Mouse (Mus musculus) olfactory bulb, adult 2 months (tissue): ENCODE data around the gene Shisa9. TPM values are rescaled to one million over a fixed set of nuclear protein-coding genes. Genes with fewer than 3 reads are reported as not detected.

Experiments used
- H3K27ac ChIP-seq: fragments of 200-500 bp; 2 replicates; pipeline ENCODE4 v1.5.1; 2012; ENCODE audit warnings: low read depth, low read length; ENCODE audit not compliant: insufficient read depth
- H3K4me1 ChIP-seq: fragments of 200-500 bp; 2 replicates; pipeline ENCODE4 v1.6.1; 2012; ENCODE audit warnings: low read length; ENCODE audit not compliant: control insufficient read depth, insufficient read depth
- H3K4me3 ChIP-seq: fragments of 200-500 bp; 2 replicates; pipeline ENCODE4 v1.5.1; 2012; ENCODE audit warnings: mild to moderate bottlenecking, low read depth, low read length, moderate library complexity; ENCODE audit not compliant: insufficient read depth
- CTCF ChIP-seq: fragments of 200-500 bp; IDR thresholded peaks from 2 replicates; pipeline ENCODE4 v1.5.1; 2012; ENCODE audit warnings: low read depth, mild to moderate bottlenecking, low read length, moderate library complexity; ENCODE audit not compliant: insufficient read depth
- POLR2A ChIP-seq: fragments of 200-500 bp; IDR thresholded peaks from 2 replicates; pipeline ENCODE4 v1.6.1; 2012; ENCODE audit warnings: mild to moderate bottlenecking, low read depth, low read length, moderate library complexity; ENCODE audit not compliant: insufficient read depth
- WGBS: fragments of 180-500 bp; shearing (Covaris S2); methylation state at CpG from one replicate; pipeline ENCODE4 v1.1.7; 2018; 5-methylcytosine and 5-hydroxymethylcytosine counted together
- polyA plus RNA-seq: library from polyadenylated mRNA; stranded (reverse); fragments of >200 nt; gene quantifications from 2 replicates; pipeline ENCODE4 v1.2.4, GENCODE M21; 2012; ENCODE audit warnings: low replicate concordance; ENCODE audit not compliant: missing spikeins, insufficient read depth, insufficient read length

The Shisa9 gene
- polyA plus RNA-seq, 1 experiment: 125 TPM

DNA sequence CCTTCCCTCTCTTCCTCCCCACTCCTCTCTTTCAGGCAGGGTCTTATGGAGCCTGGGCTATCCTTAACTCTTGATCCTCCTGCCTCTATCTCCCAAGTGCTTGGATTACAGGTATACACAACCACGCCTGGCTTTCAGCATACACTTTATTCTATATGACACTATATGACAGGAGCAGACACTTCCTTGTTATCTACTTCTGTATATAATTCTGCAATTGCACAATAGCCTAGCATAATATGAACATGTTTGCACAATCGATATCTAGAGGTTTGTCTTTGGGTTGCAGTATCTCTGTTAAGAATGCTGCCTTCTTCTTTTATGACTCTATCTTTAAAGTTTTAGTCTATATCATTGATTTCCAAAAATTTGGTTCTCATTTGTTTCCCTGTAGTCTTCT lies 230.1 kb downstream of the Shisa9 start:
- Histone ChIP-seq H3K4me3 (no peak overlapping the region), H3K27ac (no peak overlapping the region), H3K4me1 (no peaks in the 10 kb centered on the region)
- WGBS: 91% methylated on average over 2 of the region's 2 CpGs
- TF ChIP-seq POLR2A (no peak), CTCF (no peak)

DNA sequence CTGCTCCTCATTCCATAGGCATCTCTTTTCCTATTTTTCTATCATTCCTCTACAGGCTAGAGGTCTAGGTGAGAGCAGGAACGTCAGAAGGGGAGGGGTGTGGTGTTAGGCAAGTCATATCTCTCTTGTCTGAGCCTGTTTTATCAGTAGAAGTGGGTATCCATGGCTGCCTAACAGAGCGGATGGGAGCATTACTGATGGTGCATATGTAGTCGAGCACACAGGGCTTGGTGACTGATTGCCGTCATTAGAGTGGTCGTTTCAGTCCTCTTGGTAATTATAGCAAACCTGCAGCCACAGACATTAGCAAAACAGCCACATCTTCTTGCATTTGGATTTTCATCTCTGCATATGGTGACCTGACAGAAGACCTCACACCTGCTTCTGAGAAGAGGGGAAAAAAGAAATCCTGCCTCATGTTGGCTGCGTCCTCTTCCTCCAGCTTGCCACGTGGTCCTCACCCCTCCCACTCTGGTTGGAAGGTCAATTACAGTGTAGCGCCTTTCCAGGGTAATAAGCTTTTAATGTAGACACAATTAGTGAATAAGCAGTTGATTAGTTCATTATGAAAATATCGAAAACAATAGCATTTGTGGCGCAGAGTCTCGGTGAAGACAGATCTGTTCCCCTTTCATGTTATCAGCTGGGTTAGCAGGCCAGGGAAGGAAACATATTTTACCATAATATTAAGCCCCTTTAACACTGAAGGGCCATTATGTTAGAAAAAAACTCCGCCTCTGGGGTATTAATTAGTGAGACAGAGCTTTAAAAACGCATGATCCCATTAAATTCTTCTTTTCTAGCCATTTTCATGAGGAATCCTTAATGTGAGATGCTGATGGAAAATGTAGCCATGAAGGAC lies 233.6 kb downstream of the Shisa9 start:
- Histone ChIP-seq H3K4me1 (no peaks in the 10 kb centered on the region), H3K27ac (no peak overlapping the region), H3K4me3 (no peak overlapping the region)
- TF ChIP-seq CTCF: no peak
- TF ChIP-seq POLR2A: no peak
- 50% methylated on average over 13 of the region's 13 CpGs for WGBS

DNA sequence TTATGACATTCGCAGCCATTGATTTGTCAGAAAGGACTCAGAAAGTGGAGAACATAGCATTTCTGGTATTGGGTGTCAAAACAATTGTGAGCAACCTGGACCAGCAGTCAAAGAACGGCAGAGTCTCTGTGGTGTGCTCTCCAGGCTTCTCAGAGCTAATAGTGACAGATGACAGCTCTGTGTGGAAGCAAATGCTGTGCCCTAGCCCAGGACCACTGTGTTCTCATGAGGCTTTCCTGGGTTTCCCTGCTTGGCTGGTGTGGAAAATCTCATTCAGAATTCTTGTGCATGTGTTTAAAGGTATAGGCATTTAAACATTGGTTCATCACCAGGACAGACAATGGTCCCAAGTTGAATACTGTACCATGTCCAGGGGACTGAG lies 234.2 kb downstream of the Shisa9 start:
- no peaks in the 10 kb centered on the region for H3K4me1 ChIP-seq
- no peak overlapping the region for H3K27ac ChIP-seq
- 74% methylated on average over 2 of the region's 2 CpGs for WGBS
- H3K4me3 ChIP-seq: no peak overlapping the region
- no peak for TF ChIP-seq POLR2A
- TF ChIP-seq CTCF: no peak

DNA sequence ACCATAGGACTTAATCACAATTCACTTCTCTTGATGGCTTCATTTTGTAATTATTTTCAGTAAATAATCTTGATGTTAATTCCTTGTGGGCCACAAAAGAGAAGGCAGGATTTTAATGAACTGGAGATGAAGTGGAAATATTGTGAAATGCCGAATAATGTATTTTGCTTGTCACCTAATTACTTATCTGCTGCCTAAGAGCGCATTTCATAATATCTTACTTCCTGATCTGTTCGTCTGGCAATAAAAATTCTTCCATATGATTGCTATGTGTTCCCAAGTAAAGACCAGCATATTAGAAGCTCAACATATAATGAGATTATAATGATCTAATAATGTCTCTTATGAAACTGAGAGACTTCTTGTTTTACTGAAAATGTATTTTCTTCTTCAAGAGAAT lies 235.9 kb downstream of the Shisa9 start:
- H3K27ac ChIP-seq: no peak overlapping the region
- H3K4me3 ChIP-seq: no peak overlapping the region
- 96% methylated on average over 3 of the region's 3 CpGs for WGBS
- TF ChIP-seq POLR2A (no peak), CTCF (no peak)
- H3K4me1 ChIP-seq: no peaks in the 10 kb centered on the region

DNA sequence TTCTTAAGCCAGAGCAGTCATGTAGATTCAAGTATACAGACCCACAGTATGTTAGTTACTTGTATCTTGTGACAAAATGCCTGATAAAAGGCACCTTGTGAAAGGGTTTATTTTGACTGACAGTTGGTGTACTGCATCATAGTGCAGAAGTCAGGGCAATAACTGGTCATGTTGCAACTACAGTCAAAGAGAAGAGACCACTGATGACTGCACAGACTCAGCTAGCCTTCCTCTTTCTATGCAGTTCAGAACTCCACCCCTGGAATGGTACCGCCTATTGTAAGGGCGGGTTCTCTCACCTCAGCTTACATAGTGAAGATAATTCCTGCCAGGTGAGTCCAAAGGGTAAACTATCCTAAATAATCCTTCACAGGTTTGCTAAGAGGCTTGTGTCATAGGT lies 239.6 kb downstream of the Shisa9 start:
- WGBS: 97% methylated on average over 2 of the region's 2 CpGs
- Histone ChIP-seq H3K27ac (no peak overlapping the region), H3K4me1 (no peaks in the 10 kb centered on the region), H3K4me3 (no peak overlapping the region)
- TF ChIP-seq POLR2A: no peak
- TF ChIP-seq CTCF: no peak

DNA sequence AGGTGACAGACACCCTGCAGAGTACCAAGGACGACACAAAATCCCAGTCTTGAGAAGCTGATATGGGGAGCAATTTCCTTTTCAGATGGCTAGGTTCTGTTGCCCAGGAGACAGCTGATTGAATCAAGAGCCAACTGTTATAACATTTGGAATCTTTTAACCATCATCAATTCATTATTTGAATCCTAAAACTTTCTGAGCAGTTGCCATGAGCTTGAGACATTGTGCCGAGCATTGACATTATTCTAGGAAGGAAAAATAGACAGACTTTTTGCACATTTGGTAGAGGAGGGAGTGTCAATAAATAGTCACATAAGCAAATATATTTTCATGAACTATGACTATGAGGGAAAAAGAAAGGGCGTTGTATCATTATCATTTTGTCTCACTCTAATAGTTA lies 243.0 kb downstream of the Shisa9 start:
- Histone ChIP-seq H3K4me1 (no peaks in the 10 kb centered on the region), H3K4me3 (no peak overlapping the region), H3K27ac (no peak overlapping the region)
- no peak for TF ChIP-seq CTCF
- TF ChIP-seq POLR2A: no peak
- WGBS: 73% methylated on average over 3 of the region's 3 CpGs

DNA sequence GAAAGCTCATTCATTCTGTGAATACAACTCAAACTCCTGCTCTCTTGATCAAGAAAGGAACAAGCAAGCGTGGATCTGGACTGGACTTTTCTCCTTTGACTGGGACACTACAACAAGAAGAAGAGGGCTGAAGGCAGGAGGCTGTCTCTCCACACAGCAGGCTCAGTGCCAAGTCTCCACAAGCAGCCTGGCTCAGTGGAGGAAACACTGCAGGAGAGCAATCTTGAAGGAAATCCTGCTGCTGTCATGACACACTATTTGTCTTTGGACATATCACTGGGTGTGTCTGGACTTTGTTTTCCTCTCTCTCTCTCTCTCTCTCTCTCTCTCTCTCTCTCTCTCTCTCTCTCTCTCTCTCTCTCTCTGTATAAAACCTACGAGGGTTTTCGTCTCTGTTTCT lies 249.4 kb downstream of the Shisa9 start:
- no peak for TF ChIP-seq CTCF
- WGBS: 75% methylated on average over 3 of the region's 3 CpGs

DNA sequence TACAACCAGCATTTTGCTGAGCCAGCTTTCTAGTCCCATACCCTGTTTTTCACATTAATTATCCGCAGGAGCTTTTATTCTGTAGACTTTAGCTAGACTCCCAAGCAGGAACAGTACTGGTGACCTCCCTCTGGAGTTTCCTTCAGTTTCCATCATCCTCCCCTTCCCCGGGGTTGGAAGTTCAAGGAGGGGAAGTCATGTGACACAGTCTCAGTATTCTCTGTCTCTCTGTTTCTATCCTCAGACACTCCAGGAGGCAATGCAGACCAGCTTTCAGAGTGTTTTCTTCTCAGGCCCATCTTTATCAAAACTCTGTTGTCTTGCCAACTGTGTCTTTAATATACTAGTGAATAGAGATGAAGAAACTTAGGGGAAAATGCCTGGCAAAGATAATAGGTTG lies 250.4 kb downstream of the Shisa9 start:
- TF ChIP-seq CTCF: no peak
- TF ChIP-seq POLR2A: no peak
- WGBS: 38% methylated on average over 2 of the region's 2 CpGs
- Histone ChIP-seq H3K27ac (no peak overlapping the region), H3K4me3 (no peak overlapping the region), H3K4me1 (no peaks in the 10 kb centered on the region)

More for the DNA sequence above, 249.4 kb downstream of the Shisa9 start:
- H3K27ac ChIP-seq: no peak overlapping the region
- H3K4me1 ChIP-seq: no peaks in the 10 kb centered on the region
- H3K4me3 ChIP-seq: no peak overlapping the region

DNA sequence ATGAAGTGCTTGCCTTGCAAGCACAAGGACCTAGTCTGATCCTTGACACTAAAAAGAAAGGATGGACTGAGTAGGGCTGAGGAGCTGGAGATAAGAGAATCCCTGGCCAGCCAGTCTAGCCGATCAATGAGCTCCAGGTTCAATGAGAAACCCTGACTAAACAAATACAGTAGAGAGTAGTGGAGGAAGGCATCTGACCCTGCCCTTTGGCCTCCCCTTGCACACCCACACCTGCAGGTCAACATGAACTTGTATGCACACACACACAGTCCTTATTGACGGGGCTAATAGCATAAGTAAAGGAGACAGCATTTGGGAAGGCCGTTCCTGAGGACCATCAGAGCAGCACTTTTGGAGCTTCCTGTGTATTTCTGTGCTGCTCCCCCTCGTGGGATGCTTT lies 254.7 kb downstream of the Shisa9 start:
- no peak for TF ChIP-seq CTCF
- H3K4me3 ChIP-seq: no peak overlapping the region
- no peak overlapping the region for H3K27ac ChIP-seq
- 89% methylated on average over 4 of the region's 4 CpGs for WGBS
- H3K4me1 ChIP-seq: no peaks in the 10 kb centered on the region
